Mouse (Mus musculus) olfactory bulb, adult 2 months (tissue): ENCODE measurements around the gene Usp40. TPM values are rescaled to one million over a fixed set of nuclear protein-coding genes. Genes with fewer than 3 reads are reported as not detected.
A peak's percentile ranks its signal among the peaks of the same experiment; 100 is the strongest.

Experiments
- H3K27ac ChIP-seq: fragments of 200-500 bp; 2 replicates; pipeline ENCODE4 v1.5.1; 2012; ENCODE audit warnings: low read depth, low read length; ENCODE audit not compliant: insufficient read depth
- H3K4me1 ChIP-seq: fragments of 200-500 bp; 2 replicates; pipeline ENCODE4 v1.6.1; 2012; ENCODE audit warnings: low read length; ENCODE audit not compliant: control insufficient read depth, insufficient read depth
- H3K4me3 ChIP-seq: fragments of 200-500 bp; 2 replicates; pipeline ENCODE4 v1.5.1; 2012; ENCODE audit warnings: mild to moderate bottlenecking, low read depth, low read length, moderate library complexity; ENCODE audit not compliant: insufficient read depth
- CTCF ChIP-seq: fragments of 200-500 bp; IDR thresholded peaks from 2 replicates; pipeline ENCODE4 v1.5.1; 2012; ENCODE audit warnings: low read depth, mild to moderate bottlenecking, low read length, moderate library complexity; ENCODE audit not compliant: insufficient read depth
- POLR2A ChIP-seq: fragments of 200-500 bp; IDR thresholded peaks from 2 replicates; pipeline ENCODE4 v1.6.1; 2012; ENCODE audit warnings: mild to moderate bottlenecking, low read depth, low read length, moderate library complexity; ENCODE audit not compliant: insufficient read depth
- WGBS: fragments of 180-500 bp; shearing (Covaris S2); methylation state at CpG from one replicate; pipeline ENCODE4 v1.1.7; 2018; 5-methylcytosine and 5-hydroxymethylcytosine counted together
- polyA plus RNA-seq: library from polyadenylated mRNA; stranded (reverse); fragments of >200 nt; gene quantifications from 2 replicates; pipeline ENCODE4 v1.2.4, GENCODE M21; 2012; ENCODE audit warnings: low replicate concordance; ENCODE audit not compliant: missing spikeins, insufficient read depth, insufficient read length

Gene Usp40
- polyA plus RNA-seq, 1 experiment: not detected

DNA sequence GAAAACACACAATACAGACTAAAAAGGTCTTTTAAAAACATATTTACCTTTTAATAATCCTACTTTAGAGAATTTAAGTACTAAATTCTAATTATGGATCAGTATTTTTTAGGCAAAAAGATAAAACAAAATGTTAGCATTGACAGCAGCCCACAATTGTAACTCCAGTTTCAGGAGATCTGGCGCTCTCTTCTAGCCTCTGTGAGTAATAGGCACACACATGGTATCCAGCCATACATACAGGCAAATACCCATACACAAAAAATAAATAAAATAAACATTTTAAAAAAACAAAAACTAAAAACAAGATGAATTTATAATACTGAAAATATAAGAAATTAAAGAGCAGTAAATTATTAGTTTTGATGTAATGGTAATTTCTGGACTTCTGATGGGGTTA lies 49.4 kb downstream of the Usp40 start:
- H3K4me1 ChIP-seq: peaks cover 2% of the 10 kb centered on the region; the same call in 1 of the 2 replicates
- TF ChIP-seq POLR2A (no peak), CTCF (no peak)
- no peak overlapping the region for H3K27ac ChIP-seq
- 93% methylated on average over 1 of the region's 1 CpGs for WGBS
- H3K4me3 ChIP-seq: no peak overlapping the region

DNA sequence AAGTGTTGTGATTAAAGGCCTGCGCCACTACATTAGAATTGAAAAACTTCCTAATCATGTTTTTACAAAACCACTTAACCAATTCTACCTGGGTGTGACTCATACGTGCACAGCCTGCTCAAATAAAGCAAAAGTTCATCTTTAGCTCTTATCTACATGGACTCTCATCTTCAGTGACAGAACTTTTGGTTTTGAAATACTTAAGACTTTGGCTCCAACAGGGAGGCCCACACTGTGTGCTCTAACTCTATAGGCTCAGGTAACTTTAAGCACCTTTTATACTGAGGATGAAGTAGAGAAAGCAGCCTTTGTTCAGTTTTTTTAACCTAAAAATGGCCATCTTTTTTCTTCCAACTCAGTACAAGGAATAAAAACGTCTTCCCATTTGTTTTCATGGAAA lies 55.3 kb downstream of the Usp40 start:
- WGBS: 68% methylated on average over 3 of the region's 3 CpGs
- Histone ChIP-seq H3K27ac (no peak overlapping the region), H3K4me1 (peaks cover 12% of the 10 kb centered on the region), H3K4me3 (no peak overlapping the region)
- TF ChIP-seq CTCF (no peak), POLR2A (no peak)

DNA sequence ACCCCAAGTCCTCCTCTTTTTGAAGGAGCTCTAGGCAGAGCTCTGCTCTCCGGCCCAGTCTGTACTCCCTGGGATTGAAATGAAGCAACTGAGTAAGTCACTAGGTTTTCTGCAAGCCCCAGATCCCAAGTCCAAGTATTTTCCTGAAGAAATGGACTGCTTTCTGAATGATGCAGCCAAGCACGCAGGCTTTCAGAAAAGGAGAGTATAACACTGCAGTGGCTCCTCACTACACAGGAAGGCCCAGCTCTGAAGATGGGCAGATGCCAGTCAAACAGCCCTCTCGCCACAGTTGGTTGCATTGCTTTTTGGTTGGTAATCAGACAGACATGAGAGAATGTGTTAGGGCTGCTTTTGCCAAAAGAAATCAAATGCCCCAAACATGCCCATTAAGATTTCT lies 56.7 kb downstream of the Usp40 start:
- peaks cover 12% of the 10 kb centered on the region for H3K4me1 ChIP-seq
- peak overlapping the region; percentile 59; the same call in 1 of the 2 replicates for H3K27ac ChIP-seq
- no peak for TF ChIP-seq CTCF
- TF ChIP-seq POLR2A: no peak
- WGBS: 84% methylated on average over 3 of the region's 3 CpGs
- no peak overlapping the region for H3K4me3 ChIP-seq

DNA sequence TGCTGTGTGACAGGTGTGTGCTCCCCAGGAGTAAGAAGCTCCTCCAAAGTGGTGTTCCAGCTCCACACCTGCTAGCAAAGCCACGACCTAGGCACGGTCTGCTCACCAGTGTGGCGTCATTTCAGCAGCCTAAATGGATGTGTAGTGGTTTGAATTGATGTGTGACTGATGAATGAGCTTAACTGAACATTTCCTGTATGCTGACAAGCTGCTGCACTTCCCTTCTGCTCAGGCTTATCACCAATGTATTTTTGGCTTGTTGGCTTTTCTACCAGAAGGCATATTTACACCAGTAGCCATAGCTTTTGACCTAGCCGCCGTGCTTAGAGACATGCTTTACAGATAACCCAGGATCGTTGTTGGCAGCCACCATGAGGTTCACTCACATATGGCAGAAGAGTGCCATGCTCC lies 60.7 kb downstream of the Usp40 start:
- 92% methylated on average over 6 of the region's 6 CpGs for WGBS
- no peak for TF ChIP-seq CTCF
- no peak for TF ChIP-seq POLR2A
- Histone ChIP-seq H3K4me3 (no peak overlapping the region), H3K27ac (no peak overlapping the region), H3K4me1 (peaks cover 12% of the 10 kb centered on the region)

DNA sequence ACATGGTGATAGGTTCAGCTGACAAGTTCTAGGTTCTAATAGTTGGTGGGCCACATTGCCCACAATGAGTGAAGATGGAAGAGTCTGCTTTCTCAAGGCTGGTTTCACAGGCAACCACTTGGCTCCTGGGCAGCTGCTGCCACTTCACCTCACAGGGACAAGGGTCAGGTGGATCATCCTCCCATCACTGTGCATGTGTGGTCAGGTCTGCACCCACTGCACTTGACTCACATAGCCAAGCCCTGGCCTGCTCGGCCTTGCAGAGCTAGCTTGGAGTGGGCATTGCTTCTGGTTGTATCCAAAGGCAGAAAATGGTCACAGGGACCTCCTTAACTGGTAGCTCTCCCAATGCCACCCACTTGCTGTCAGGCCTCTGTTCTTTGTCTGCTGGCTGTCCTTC lies 66.6 kb downstream of the Usp40 start:
- TF ChIP-seq POLR2A: no peak
- TF ChIP-seq CTCF: no peak
- WGBS: 71% methylated on average over 1 of the region's 1 CpGs
- Histone ChIP-seq H3K4me1 (no peaks in the 10 kb centered on the region), H3K27ac (no peak overlapping the region), H3K4me3 (no peak overlapping the region)

DNA sequence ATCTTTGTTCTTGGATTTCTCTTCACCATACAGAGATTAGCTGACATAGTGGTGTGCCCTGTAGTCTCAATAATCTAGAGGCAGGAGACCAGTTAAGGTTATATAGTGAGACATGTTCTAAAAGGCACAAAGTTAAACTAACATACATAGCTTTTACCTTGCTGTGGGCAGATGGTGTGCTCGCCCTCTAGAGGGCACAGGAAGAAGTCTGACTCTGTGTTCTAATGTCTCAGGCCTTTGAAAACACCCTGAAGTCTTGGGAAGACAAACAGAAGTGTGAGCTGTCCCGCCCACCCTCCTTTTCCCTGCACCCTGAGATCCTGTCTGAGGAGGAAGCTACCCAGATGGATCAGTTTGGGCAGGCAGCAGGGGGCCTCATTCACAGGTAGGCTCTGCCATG lies 71.8 kb downstream of the Usp40 start:
- no peak overlapping the region for H3K27ac ChIP-seq
- WGBS: 40% methylated on average over 2 of the region's 2 CpGs
- H3K4me1 ChIP-seq: peaks cover 11% of the 10 kb centered on the region
- no peak overlapping the region for H3K4me3 ChIP-seq
- peak; percentile 18; the same call in 1 of the 2 replicates for TF ChIP-seq CTCF
- TF ChIP-seq POLR2A: no peak

DNA sequence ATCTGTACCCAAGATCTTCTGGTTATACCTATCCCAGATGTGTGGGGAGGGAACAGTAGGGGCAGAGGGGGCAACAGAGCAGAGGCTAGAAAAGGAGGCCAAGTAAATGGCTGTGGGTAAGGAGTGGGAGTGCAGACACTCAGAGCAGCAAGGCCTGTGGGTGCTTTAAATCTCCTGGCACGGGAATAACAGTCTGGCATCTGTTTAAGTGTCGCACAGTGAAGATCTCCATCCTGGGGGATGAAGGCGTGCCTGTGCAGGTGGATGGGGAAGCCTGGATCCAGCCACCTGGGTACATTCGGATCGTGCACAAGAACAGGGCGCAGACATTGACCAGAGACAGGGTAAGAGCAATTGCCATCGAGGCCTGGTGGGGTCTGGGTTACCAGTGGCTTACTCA lies 72.3 kb downstream of the Usp40 start:
- Histone ChIP-seq H3K4me1 (peaks cover 11% of the 10 kb centered on the region), H3K4me3 (no peak overlapping the region), H3K27ac (no peak overlapping the region)
- 83% methylated on average over 7 of the region's 7 CpGs for WGBS
- TF ChIP-seq POLR2A: no peak
- TF ChIP-seq CTCF: no peak

DNA sequence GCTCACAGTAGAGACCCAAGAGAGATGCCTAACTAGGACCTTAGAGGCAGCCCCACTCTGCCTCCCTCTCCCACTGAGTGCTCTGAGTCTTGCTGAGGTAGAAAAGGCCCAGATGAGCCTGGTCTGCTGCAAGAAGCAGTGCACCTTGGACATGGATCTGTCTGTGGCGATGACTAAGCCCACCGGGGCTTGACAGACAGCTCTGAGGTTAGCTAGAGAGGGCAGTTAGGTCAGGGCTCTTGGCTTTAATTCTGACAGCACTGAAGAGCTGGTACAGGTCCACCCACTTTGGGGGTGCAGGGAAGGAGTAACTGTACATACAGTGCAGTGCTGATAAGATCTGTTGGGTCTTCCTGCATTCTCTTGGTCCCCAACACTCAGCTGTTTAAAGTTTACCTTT lies 72.8 kb downstream of the Usp40 start:
- WGBS: 86% methylated on average over 2 of the region's 2 CpGs
- TF ChIP-seq CTCF (no peak), POLR2A (no peak)
- Histone ChIP-seq H3K27ac (no peak overlapping the region), H3K4me1 (peaks cover 11% of the 10 kb centered on the region), H3K4me3 (no peak overlapping the region)

DNA sequence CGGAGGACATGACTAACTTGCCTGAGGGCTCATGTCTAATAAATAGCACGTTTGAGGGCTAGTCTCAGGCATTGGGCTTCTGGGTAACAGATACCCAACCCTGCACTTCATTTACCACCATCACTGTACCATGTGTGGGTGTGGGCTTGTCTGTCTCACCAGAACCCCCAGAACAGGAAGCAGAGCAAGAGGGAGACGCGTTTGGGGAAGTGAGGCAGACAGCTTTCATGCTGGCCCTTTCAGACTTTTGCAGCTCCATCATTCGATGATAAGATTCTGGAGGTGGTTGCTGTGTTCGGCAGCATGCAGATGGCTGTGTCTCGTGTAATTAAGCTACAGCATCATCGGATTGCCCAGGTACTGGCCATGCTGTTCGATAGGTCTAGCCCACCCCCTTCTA lies 73.3 kb downstream of the Usp40 start:
- no peak for TF ChIP-seq POLR2A
- TF ChIP-seq CTCF: no peak
- no peak overlapping the region for H3K27ac ChIP-seq
- peaks cover 11% of the 10 kb centered on the region for H3K4me1 ChIP-seq
- whole genome bisulfite sequencing: 80% methylated on average over 9 of the region's 9 CpGs
- H3K4me3 ChIP-seq: no peak overlapping the region

DNA sequence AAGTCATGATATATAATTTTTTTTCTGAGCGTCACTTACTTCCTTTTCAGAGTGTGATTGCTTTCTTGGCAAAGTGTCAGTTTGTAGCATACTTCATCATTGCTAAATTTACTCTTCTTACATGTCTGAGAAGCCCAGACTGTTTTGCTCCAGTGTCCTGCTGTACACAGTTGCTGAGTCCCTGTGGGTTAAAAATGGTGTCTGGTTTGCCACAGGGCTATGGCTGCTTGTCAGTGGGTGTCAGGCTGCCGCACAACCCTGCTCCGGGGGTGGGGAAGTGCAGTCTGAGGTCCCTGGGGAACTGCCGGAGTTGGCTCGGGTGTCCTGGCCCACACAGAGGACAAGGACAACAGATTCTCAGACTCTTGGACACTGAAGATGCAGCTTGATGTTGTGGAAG lies 75.3 kb downstream of the Usp40 start:
- Histone ChIP-seq H3K4me1 (peaks cover 11% of the 10 kb centered on the region), H3K27ac (no peak overlapping the region), H3K4me3 (no peak overlapping the region)
- TF ChIP-seq CTCF: no peak
- no peak for TF ChIP-seq POLR2A
- WGBS: 64% methylated on average over 5 of the region's 5 CpGs
